Mouse (Mus musculus): ENCODE data around the gene Gm20431. TPM values are rescaled to one million over a fixed set of nuclear protein-coding genes. Genes with fewer than 3 reads are reported as not detected.

Gene Gm20431
- polyA plus RNA-seq, 1 experiment from 2014 or later, result 8.4 TPM

- H3K9me3 ChIP-seq (ENCODE audit: control insufficient read depth, low read length), result no peaks in the 10 kb centered on the region
- peaks cover 8% of the 10 kb centered on the region; the same call in 1 of the 2 replicates for H3K4me1 ChIP-seq (replicated peaks; ENCODE audit: control insufficient read depth, insufficient read depth, low read length)
- H3K4me3 ChIP-seq (ENCODE audit: low read depth, low read length), result no peak overlapping the region
- H3K27ac ChIP-seq (ENCODE audit: low read depth, low read length), result peak overlapping the region; percentile 1; the same call in 1 of the 2 replicates
- ATAC-seq (ENCODE audit: low FRiP score) (no peak), DNase-seq (ENCODE audit: low spot score) (no peak)
- H3K27me3 ChIP-seq (ENCODE audit: control insufficient read depth, insufficient read depth, low read length), result no peaks in the 10 kb centered on the region
- no peaks in the 10 kb centered on the region for H3K36me3 ChIP-seq (ENCODE audit: control insufficient read depth, insufficient read depth, low read length)
- no peak overlapping the region for H3K4me2 ChIP-seq (replicated peaks; ENCODE audit: low read depth, low read length)
- no peak overlapping the region for H3K9ac ChIP-seq (ENCODE audit: low read depth, low read length)
- WGBS, result 64% methylated on average over 13 of the region's 13 CpGs
Observed at GRCm38 (mm10) chr2:167564551-167565311, 96.6 kb downstream of the Gm20431 start.

DNA sequence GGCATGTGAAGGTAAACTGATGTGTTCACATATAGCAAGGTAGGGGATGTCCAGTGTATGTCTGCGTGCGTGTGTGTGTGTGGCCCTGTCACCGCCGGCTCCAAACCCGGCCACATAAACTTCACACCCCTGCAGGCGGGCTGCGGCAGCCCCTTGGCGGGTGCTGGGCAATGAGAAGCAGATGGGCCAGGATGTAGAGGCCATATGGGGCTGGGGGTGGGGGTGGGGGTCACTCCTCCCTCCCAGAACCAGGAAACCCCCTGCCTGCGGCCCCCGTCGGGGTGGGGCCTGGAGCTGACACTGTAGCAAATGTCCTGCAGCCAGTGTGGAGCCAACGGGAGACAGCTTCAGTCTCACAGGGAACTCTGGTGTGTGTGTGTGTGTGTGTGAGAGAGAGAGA, 97.6 kb downstream of the Gm20431 start:
- no peaks in the 10 kb centered on the region; the same call in 1 of the 2 replicates for H3K27me3 ChIP-seq (ENCODE audit: control insufficient read depth, insufficient read depth, low read length)
- H3K9ac ChIP-seq (ENCODE audit: low read depth, low read length), result no peak overlapping the region
- 52% methylated on average over 10 of the region's 12 CpGs for WGBS
- ATAC-seq (ENCODE audit: low FRiP score) (peak; percentile 28; the same call in 1 of the 2 replicates), DNase-seq (ENCODE audit: low spot score) (peak; percentile 41)
- H3K36me3 ChIP-seq (ENCODE audit: control insufficient read depth, insufficient read depth, low read length), result no peaks in the 10 kb centered on the region
- no peak overlapping the region for H3K27ac ChIP-seq (ENCODE audit: low read depth, low read length)
- peaks cover 13% of the 10 kb centered on the region; the same call in 1 of the 2 replicates for H3K4me1 ChIP-seq (replicated peaks; ENCODE audit: control insufficient read depth, insufficient read depth, low read length)
- no peak overlapping the region for H3K4me3 ChIP-seq (ENCODE audit: low read depth, low read length)
- H3K9me3 ChIP-seq (ENCODE audit: control insufficient read depth, low read length), result no peaks in the 10 kb centered on the region
- no peak overlapping the region for H3K4me2 ChIP-seq (replicated peaks; ENCODE audit: low read depth, low read length)

DNA sequence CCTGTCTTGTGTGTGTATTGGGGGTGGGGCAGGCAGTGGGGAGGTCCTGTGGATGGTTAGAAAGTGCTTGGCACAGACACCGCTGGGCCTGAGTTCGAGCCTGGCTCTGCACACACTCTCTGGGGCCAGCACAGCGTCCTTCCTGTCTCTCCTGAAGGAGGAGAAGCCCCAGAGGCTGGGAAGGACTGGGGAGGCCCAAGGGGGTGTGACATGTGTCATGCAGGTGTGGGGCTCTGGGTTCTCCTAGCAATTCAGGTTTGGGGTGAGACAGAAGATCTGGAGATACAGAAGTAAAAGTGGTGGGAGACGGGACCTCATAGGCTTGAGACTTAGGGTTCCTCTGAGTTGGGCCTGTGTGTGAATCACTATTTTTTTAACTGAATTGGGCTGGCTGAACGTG, 98.3 kb downstream of the Gm20431 start:
- ATAC-seq (ENCODE audit: low FRiP score) (no peak), DNase-seq (ENCODE audit: low spot score) (no peak)
- Histone ChIP-seq H3K27me3 (ENCODE audit: control insufficient read depth, insufficient read depth, low read length) (no peaks in the 10 kb centered on the region; the same call in 1 of the 2 replicates), H3K4me3 (ENCODE audit: low read depth, low read length) (no peak overlapping the region), H3K4me2 (replicated peaks; ENCODE audit: low read depth, low read length) (no peak overlapping the region), H3K36me3 (ENCODE audit: control insufficient read depth, insufficient read depth, low read length) (no peaks in the 10 kb centered on the region), H3K9me3 (ENCODE audit: control insufficient read depth, low read length) (no peaks in the 10 kb centered on the region), H3K4me1 (replicated peaks; ENCODE audit: control insufficient read depth, insufficient read depth, low read length) (peaks cover 13% of the 10 kb centered on the region; the same call in 1 of the 2 replicates), H3K27ac (ENCODE audit: low read depth, low read length) (no peak overlapping the region), H3K9ac (ENCODE audit: low read depth, low read length) (no peak overlapping the region)
- WGBS, result 74% methylated on average over 5 of the region's 5 CpGs

DNA sequence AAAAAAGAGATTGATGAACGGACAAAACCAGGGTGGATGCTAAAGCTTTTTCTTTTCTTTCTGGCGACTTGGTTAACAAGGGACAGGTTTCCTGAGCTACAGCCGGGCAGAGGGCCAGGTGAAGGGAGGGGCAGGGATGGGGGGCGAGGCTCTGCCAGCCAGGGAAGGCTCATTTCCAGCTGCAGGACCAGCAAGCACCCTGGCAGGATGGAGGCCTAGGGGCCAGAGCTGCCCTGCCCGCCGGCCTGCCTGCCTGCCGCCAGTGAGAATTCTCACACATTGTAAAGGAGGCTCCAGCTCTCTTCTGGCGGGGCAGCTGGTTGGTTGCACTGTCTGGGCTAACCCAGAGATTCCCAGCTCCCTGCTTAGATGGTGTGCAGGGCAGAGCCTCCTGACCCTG, 99.2 kb downstream of the Gm20431 start:
- WGBS, result 50% methylated on average over 8 of the region's 8 CpGs
- Histone ChIP-seq H3K36me3 (ENCODE audit: control insufficient read depth, insufficient read depth, low read length) (no peaks in the 10 kb centered on the region), H3K9ac (ENCODE audit: low read depth, low read length) (no peak overlapping the region), H3K27ac (ENCODE audit: low read depth, low read length) (no peak overlapping the region), H3K4me2 (replicated peaks; ENCODE audit: low read depth, low read length) (no peak overlapping the region), H3K9me3 (ENCODE audit: control insufficient read depth, low read length) (no peaks in the 10 kb centered on the region), H3K4me3 (ENCODE audit: low read depth, low read length) (no peak overlapping the region), H3K27me3 (ENCODE audit: control insufficient read depth, insufficient read depth, low read length) (no peaks in the 10 kb centered on the region; the same call in 1 of the 2 replicates), H3K4me1 (replicated peaks; ENCODE audit: control insufficient read depth, insufficient read depth, low read length) (peaks cover 13% of the 10 kb centered on the region; the same call in 1 of the 2 replicates)
- ATAC-seq (ENCODE audit: low FRiP score) (no peak), DNase-seq (ENCODE audit: low spot score) (no peak)

DNA sequence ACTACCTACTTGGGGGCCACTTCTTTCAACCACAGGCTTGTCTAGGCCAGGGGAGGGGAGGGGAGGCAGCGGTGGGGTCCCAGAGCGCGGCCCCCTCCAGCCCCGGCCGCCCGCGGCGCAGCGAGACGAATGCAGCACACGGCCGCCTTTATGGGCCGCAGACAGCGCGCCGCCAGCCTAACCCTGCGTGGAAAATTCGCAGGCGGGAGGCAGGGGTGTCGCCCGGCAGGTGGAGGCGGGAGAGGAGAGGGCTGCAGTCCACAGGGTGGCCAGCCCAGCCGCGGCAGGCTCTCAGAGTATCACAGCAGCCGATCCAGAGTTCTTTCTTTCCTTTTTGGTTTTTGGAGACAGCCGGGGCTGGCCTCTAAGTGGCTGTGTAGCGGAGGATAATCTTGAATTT, 101.9 kb downstream of the Gm20431 start:
- Histone ChIP-seq H3K27ac (ENCODE audit: low read depth, low read length) (0 out of 2 replicates have a peak overlapping the region, but pooled peaks have one; percentile 17), H3K9me3 (ENCODE audit: control insufficient read depth, low read length) (no peaks in the 10 kb centered on the region), H3K36me3 (ENCODE audit: control insufficient read depth, insufficient read depth, low read length) (no peaks in the 10 kb centered on the region), H3K4me3 (ENCODE audit: low read depth, low read length) (0 out of 2 replicates have a peak overlapping the region, but pooled peaks have one; percentile 1), H3K27me3 (ENCODE audit: control insufficient read depth, insufficient read depth, low read length) (no peaks in the 10 kb centered on the region; the same call in 1 of the 2 replicates), H3K9ac (ENCODE audit: low read depth, low read length) (peak overlapping the region; percentile 46; the same call in 1 of the 2 replicates), H3K4me1 (replicated peaks; ENCODE audit: control insufficient read depth, insufficient read depth, low read length) (peaks cover 6% of the 10 kb centered on the region; the same call in 1 of the 2 replicates), H3K4me2 (replicated peaks; ENCODE audit: low read depth, low read length) (peak overlapping the region; percentile 31)
- peak; percentile 33; the same call in 1 of the 2 replicates for ATAC-seq (ENCODE audit: low FRiP score)
- 6% methylated on average over 27 of the region's 27 CpGs for WGBS
- DNase-seq (ENCODE audit: low spot score), result no peak

Other genes with a start within 250 kb of the Gm20431 start
- gene Slc9a8, start 239.8 kb downstream of the Gm20431 start, polyA plus RNA-seq (2014; fragmentation: Nextera tagmentation; extraction: Ambion mirVana), result 15.7 and 21.8 TPM in 2 replicates
- 120 and 140 TPM in 2 replicates for gene Rnf114, start 168.9 kb downstream of the Gm20431 start, polyA plus RNA-seq (2014; fragmentation: Nextera tagmentation; extraction: Ambion mirVana)
- 13.5 and 15.0 TPM in 2 replicates for gene Spata2, start 168.6 kb downstream of the Gm20431 start, polyA plus RNA-seq (2014; fragmentation: Nextera tagmentation; extraction: Ambion mirVana)
- gene Snai1, start 123.3 kb downstream of the Gm20431 start, polyA plus RNA-seq (2014; fragmentation: Nextera tagmentation; extraction: Ambion mirVana), result 27.6 and 29.5 TPM in 2 replicates
- 237 and 257 TPM in 2 replicates for gene Ube2v1, start 29.4 kb downstream of the Gm20431 start, polyA plus RNA-seq (2014; fragmentation: Nextera tagmentation; extraction: Ambion mirVana)
- 1.5 and 3.1 TPM in 2 replicates for gene Cebpb, start 27.4 kb upstream of the Gm20431 start, polyA plus RNA-seq (2014; fragmentation: Nextera tagmentation; extraction: Ambion mirVana)
- gene Tmem189, start 28.3 kb upstream of the Gm20431 start, polyA plus RNA-seq (2014; fragmentation: Nextera tagmentation; extraction: Ambion mirVana), result 27.5 and 34.0 TPM in 2 replicates